Mouse (Mus musculus) CH12F3 (cell line): ENCODE results near the gene Slc33a1.

Source experiments
- in situ Hi-C: fragments of 300-500 bp; cut with MboI; formaldehyde crosslinking; loops from 2 replicates; pipeline ENCODE4 v1.14.3; 2020; ENCODE audit warnings: low sequenced_read_pairs

Gene Slc33a1

DNA sequence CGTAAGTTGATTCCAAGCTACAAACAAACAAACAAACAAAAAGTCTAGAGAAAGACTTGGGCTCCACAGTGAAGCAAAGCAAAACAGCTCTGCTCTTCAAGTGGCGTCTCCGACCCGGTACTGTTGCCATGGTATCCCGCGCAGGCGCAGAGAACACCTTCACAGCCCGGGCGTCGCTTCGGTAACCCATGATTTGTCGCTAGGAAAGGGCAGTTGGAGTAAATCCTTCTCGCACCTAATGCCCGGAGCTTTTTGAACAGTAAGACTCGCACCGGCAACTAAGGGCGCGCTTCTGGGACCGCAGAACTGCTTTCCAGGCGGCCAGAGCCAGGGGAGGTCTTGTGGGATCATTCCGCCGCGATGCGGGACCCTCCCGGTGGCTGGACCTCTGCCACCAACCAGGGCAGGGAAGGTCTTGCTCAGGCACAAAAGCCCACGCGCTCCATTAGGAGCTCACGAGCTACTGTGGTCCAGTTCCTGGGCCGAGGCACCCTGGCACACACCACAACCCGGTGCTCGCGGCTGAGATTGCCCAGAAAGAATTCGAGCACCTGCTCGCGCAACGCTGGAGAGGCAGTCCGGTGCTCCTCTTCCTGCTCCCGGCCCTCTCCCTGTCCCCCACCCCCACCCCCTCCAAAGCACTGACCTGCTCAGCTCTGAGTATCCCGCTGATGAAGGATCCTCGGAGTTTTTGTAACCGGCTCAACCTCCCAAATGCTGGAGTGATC lies 65.8 kb downstream of the Slc33a1 start:
- in situ Hi-C loops = no loop called here

- in situ Hi-C loops = no loop called here
Observed at GRCm38 (mm10) chr3:63897177-63897576, 67.4 kb downstream of the Slc33a1 start.

GRCm38 (mm10) chr3:63896303-63896702 lies 68.3 kb downstream of the Slc33a1 start:
- in situ Hi-C loops = no loop called here

- in situ Hi-C loops = no loop called here
Observed at GRCm38 (mm10) chr3:63895786-63896185, 68.8 kb downstream of the Slc33a1 start.

- in situ Hi-C loops = no loop called here
Observed at GRCm38 (mm10) chr3:63893677-63894076, 70.9 kb downstream of the Slc33a1 start.

- in situ Hi-C loops = no loop called here
Observed at GRCm38 (mm10) chr3:63892154-63892553, 72.4 kb downstream of the Slc33a1 start.
